Mouse (Mus musculus) cerebellum, adult 2 months (tissue): ENCODE data around the gene Elmo2.

ENCODE experiments used
- CTCF ChIP-seq: fragments of 200-500 bp; IDR thresholded peaks from 2 replicates; pipeline ENCODE4 v1.5.1; 2011; ENCODE audit warnings: low read depth, mild to moderate bottlenecking, control low read depth, low read length, moderate library complexity, borderline replicate concordance; ENCODE audit not compliant: insufficient read depth
- POLR2A ChIP-seq: fragments of 200-500 bp; IDR thresholded peaks from 2 replicates; pipeline ENCODE4 v1.6.1; 2011; ENCODE audit warnings: low read length, control low read depth, borderline replicate concordance; ENCODE audit not compliant: insufficient read depth

DNA sequence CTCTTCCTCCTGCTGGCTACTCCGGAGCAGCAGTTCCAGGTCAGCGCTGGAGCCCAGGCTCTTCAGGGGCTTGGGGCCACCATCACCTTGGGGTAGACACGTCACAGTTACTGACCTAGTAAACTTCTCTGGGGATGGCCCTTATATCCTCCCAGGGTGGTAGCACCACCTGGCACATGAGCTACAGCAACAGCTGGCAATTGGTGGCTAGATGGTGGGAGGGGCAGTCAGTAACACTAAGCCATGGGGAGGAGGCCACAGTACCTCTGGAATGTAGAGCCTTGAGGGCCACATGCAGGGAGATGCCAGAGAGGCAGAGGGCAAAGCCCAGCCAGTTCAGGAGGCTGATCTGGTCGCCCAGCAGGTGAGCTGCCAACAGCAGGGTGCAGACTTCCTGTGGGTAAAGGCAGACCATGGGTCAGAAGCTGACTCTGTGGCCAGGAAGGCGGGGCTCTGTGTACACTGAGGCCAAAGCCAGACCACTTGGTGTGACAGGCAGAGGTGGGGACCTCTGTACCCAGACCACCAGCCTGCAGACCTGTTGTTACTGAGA, 49.0 kb downstream of the Elmo2 start:
- no peak for TF ChIP-seq CTCF
- TF ChIP-seq POLR2A, result no peak
